Mouse (Mus musculus) embryonic facial prominence, embryonic 10.5 days (tissue): ENCODE results near the gene Wfdc16. TPM values are rescaled to one million over a fixed set of nuclear protein-coding genes. Genes with fewer than 3 reads are reported as not detected.
"Not testable (repeated sequence)": the region's sequence is repeated elsewhere in the genome, so short reads cannot be mapped to it uniquely, and the experiment has no call there.

Source experiments
- DNase-seq: peaks from one replicate; pipeline ENCODE4 v3.0.0-alpha.2; 2017; ENCODE audit warnings: low spot score
- H3K27ac ChIP-seq: fragments of 300-500 bp; sonication (generic); replicated peaks from 2 replicates; pipeline ENCODE4 v1.5.1; 2016; ENCODE audit warnings: mild to moderate bottlenecking
- H3K27me3 ChIP-seq: fragments of 300-500 bp; sonication (generic); replicated peaks from 2 replicates; pipeline ENCODE4 v1.6.1; 2016; ENCODE audit warnings: low read depth, mild to moderate bottlenecking; ENCODE audit not compliant: poor library complexity, severe bottlenecking
- H3K36me3 ChIP-seq: fragments of 300-500 bp; sonication (generic); replicated peaks from 2 replicates; pipeline ENCODE4 v1.6.1; 2016; ENCODE audit warnings: mild to moderate bottlenecking, moderate library complexity
- H3K4me1 ChIP-seq: fragments of 300-500 bp; sonication (generic); 2 replicates; pipeline ENCODE4 v1.6.1; 2016
- H3K4me3 ChIP-seq: fragments of 300-500 bp; sonication (generic); 2 replicates; pipeline ENCODE4 v1.5.1; 2016; ENCODE audit warnings: mild to moderate bottlenecking, moderate library complexity
- H3K9me3 ChIP-seq: fragments of 300-500 bp; sonication (generic); 2 replicates; pipeline ENCODE4 v1.6.1; 2016; ENCODE audit warnings: mild to moderate bottlenecking
- WGBS: fragments of 180-500 bp; shearing (Covaris S2); methylation state at CpG from one replicate; pipeline ENCODE4 v1.1.7; 2016; 5-methylcytosine and 5-hydroxymethylcytosine counted together
- polyA plus RNA-seq: library from polyadenylated mRNA; unstranded; fragments of >200 nt; fragmentation: Nextera tagmentation; extraction: Ambion mirVana; gene quantifications from 2 replicates; pipeline ENCODE4 v1.2.1, GENCODE M21; 2016

Wfdc16 gene
- polyA plus RNA-seq, 1 experiment from 2014 or later = not detected

DNA sequence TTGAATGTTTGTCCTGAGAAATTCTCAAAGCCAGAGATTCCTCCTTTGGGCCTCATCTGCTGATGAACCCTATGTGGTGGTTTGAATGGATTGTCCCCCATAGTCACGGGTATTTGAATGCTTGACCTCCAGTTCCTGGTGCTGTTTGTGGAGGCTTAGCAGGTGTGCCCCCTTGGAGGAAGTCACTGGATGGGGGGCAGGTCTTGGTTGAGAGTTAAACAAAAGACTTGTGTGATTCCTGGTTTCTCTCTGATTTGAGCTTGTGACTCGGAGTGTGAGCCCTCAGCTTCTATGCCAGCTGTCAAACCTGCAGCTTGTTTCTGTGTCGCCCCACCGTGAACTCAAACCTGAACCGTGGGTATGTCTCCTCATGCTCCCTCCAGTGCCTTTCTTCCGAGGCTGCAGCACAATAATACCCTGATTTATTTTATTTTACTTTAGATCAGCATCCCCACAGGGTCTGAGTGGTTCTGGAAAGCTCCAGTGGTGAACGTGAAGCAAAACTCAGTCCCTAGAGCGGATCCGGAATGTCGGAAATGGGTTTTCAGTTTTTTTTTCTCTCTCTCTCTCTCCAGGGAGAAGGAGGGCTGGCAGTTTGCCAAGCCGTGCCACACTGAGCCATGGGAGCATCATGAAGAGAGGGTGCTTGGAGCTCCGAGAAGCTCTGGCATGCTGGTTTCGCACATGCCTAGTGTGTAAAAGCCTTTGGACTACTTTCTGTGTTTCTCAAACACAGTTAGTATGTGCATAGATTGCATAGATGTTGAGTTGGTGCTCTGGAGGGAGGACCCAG is 3.5 kb upstream of the Wfdc16 start:
- DNase-seq = no peak
- no peak overlapping the region for H3K27ac ChIP-seq
- H3K4me3 ChIP-seq = no peak overlapping the region
- H3K36me3 ChIP-seq = no peaks in the 10 kb centered on the region
- no peaks in the 10 kb centered on the region for H3K27me3 ChIP-seq
- H3K9me3 ChIP-seq = no peaks in the 10 kb centered on the region
- no peaks in the 10 kb centered on the region for H3K4me1 ChIP-seq
- 85% methylated on average over 13 of the region's 13 CpGs for WGBS

DNA sequence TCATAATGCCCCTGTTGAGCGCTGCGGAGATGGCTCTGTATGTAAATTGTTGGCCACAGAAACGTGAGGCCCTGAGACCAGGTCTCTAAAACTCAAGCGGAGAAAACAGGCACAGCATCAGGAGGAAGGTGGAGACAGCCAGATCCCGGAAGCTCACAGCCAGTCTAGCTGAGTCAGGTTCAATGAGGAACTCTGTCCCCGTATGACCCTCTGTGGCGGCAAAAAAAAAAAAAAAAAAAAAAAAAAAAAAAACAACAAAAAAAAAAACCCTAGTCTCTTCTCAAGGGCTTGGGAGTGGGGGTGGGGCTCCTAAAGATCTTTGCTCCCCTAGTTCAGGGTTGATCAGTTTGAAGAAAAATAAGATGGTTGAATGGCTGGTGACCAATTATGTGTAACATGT is 2.5 kb upstream of the Wfdc16 start:
- Histone ChIP-seq H3K27me3 (no peaks in the 10 kb centered on the region), H3K4me1 (no peaks in the 10 kb centered on the region), H3K4me3 (no peak overlapping the region), H3K36me3 (no peaks in the 10 kb centered on the region), H3K9me3 (no peaks in the 10 kb centered on the region), H3K27ac (no peak overlapping the region)
- no peak for DNase-seq
- WGBS = 71% methylated on average over 7 of the region's 7 CpGs

DNA sequence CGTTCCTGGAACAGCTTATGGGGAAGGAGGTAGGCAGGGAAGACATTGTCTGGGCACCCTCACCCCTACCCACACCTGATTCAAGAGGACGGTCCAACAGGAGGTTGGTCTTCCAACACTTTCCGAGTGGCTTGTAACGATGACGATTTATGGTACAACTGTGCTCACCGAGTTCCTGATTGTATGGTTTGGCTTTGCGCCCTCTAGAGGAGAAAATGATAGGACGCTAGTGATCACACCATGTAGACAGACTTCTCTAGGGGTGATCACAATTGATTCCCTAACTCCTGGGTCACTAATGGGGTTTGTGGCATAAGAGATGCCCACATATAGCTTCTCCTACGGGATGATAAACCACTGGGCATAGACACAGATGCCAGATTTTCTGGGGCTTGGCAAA is 3.3 kb downstream of the Wfdc16 start:
- 76% methylated on average over 9 of the region's 9 CpGs for WGBS

DNA sequence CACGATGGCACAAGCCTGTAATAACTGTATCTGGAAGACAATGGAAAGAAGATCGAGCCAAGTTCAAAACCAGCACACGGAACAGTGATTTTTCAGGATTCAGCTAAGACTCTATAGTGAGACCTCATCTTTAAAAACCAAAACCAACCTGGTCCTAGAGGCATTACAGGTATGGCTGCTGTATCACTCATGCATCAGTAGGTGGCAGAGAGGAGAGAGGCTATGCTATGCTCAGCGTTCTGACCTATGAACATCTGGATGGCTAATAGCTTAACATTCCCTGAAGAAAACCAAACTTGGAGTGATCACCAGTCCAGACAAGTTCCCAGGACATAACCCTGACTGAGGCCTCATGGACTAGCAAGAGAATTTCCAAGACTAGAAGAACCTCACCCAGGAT is 16.8 kb downstream of the Wfdc16 start:
- H3K36me3 ChIP-seq = no peaks in the 10 kb centered on the region
- H3K27ac ChIP-seq = no peak overlapping the region
- no peaks in the 10 kb centered on the region for H3K9me3 ChIP-seq
- H3K4me3 ChIP-seq = no peak overlapping the region
- DNase-seq = no peak
- H3K27me3 ChIP-seq = no peaks in the 10 kb centered on the region
- 81% methylated on average over 4 of the region's 4 CpGs for WGBS
- no peaks in the 10 kb centered on the region for H3K4me1 ChIP-seq

More for the DNA sequence above, 3.3 kb downstream of the Wfdc16 start:
- Histone ChIP-seq H3K27ac (no peak overlapping the region), H3K27me3 (no peaks in the 10 kb centered on the region), H3K9me3 (no peaks in the 10 kb centered on the region), H3K4me3 (no peak overlapping the region), H3K36me3 (no peaks in the 10 kb centered on the region), H3K4me1 (no peaks in the 10 kb centered on the region)
- no peak for DNase-seq

DNA sequence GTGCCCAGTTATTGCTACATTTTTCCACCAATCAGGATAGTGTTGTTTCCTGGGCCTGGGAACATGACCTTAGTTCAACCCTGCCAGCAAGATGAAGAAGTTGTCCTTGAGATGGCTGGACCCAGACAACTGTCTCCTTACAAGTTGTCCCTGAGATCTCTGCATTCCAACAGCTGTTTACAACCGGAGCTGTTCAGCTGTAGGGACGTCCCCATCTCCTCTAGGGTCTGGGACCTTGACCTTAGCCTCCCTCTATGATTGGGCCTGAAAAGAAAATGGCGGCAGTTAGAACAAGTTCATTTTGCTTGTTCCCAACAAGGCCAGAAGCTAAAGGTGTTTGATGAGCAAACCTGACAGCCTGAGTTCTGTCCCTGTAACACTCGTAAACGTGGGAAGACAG is 19.5 kb downstream of the Wfdc16 start:
- Histone ChIP-seq H3K36me3 (no peaks in the 10 kb centered on the region), H3K27ac (no peak overlapping the region), H3K4me3 (no peak overlapping the region), H3K9me3 (no peaks in the 10 kb centered on the region), H3K27me3 (no peaks in the 10 kb centered on the region), H3K4me1 (no peaks in the 10 kb centered on the region)
- DNase-seq = no peak
- WGBS = 68% methylated on average over 5 of the region's 5 CpGs

DNA sequence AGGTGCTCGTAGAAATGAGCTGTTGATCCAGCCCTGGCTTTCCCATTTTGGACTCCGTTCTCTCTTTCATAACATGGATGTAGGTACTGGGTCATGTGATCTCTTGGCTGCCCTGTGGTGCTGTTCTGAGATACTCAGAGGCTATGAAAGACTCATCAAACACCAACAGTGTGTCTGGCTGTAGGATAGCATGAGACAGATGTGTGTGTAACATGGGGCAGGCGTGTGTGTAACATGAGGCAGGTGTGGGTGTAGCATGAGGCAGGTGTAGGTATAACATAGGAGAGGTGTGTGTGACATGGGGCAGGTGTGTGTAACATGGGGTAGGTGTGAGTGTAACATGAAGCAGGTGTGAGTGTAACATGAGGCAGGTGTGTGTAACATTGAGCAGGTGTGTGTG is 23.2 kb downstream of the Wfdc16 start:
- DNase-seq = no peak
- Histone ChIP-seq H3K9me3 (no peaks in the 10 kb centered on the region), H3K4me3 (no peak overlapping the region), H3K36me3 (no peaks in the 10 kb centered on the region), H3K27ac (no peak overlapping the region), H3K27me3 (no peaks in the 10 kb centered on the region), H3K4me1 (no peaks in the 10 kb centered on the region)
- 92% methylated on average over 3 of the region's 3 CpGs for WGBS

DNA sequence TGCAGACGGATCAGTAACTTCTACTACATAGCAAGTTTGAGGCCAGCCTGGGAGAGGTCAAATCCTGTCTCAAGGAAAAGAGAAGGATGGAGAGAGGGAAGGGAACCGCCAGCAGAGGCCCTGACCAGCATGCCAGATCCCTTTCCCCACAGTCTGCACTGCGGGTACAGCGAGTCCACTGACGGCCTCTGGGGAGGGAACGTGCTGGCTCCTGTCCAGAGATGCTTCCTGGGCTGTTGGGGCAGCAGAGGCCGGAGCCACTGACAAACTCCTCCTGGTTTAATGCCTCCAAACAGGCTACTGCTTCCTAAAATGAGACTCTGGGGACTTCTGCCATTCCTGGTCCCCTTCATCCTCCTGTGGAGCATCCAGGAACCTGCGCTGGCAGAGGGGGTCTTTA is 25.1 kb downstream of the Wfdc16 start, which contains the start of the genes Wfdc6b and Wfdc8:
TSS of gene Wfdc6b (plus strand) at position 52 of the 400 bp plus-strand sequence.
TSS of gene Wfdc8 (minus strand) at position 156 of the 400 bp plus-strand sequence.
- H3K36me3 ChIP-seq, H3K4me3 ChIP-seq, H3K9me3 ChIP-seq, H3K4me1 ChIP-seq, H3K27me3 ChIP-seq, H3K27ac ChIP-seq, DNase-seq: not testable (repeated sequence)
- 65% methylated on average over 8 of the region's 8 CpGs for whole genome bisulfite sequencing

DNA sequence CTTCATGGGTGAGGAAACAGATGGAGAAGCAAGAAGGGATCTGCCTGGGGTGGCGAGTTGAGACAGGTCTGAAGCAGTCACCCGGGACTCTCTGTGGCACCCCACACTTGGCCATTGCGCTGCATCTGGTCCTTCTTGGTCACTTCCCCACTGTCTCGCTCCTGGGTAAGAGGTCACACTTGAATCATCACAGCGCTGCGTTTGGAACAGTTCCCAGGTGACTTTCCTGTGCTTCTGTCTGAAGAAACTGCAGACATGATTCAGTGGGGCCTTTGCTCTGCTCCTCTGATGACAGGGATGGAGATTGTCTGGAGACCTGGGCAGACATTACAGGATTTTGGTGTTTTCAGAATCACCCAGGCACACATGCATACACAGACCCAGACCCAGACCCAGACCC is 29.8 kb downstream of the Wfdc16 start:
- DNase-seq = no peak
- no peaks in the 10 kb centered on the region for H3K4me1 ChIP-seq
- no peak overlapping the region for H3K4me3 ChIP-seq
- no peaks in the 10 kb centered on the region for H3K36me3 ChIP-seq
- no peaks in the 10 kb centered on the region for H3K9me3 ChIP-seq
- H3K27ac ChIP-seq = no peak overlapping the region
- 80% methylated on average over 6 of the region's 6 CpGs for WGBS
- H3K27me3 ChIP-seq = no peaks in the 10 kb centered on the region

DNA sequence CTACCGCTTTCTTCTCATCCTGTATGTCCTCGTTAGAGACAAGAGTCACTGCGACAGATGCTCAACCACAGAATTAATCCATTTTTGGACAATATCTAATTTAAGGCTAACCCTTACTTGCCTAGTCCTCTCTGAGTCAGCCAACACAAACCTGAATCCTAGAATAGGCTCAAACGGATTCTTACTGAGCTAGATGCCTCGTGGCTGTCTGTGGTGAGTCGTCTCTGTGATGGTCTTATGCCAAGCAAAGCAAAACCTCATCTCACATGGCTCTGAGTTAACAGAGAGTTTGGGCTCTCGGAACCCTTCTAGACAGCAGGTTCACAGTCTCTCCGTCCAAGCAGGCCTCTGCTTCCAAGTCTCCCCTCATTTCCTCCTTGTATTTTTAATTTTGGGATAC is 34.2 kb downstream of the Wfdc16 start:
- WGBS = 93% methylated on average over 8 of the region's 8 CpGs
- H3K27ac ChIP-seq = no peak overlapping the region
- DNase-seq = no peak

DNA sequence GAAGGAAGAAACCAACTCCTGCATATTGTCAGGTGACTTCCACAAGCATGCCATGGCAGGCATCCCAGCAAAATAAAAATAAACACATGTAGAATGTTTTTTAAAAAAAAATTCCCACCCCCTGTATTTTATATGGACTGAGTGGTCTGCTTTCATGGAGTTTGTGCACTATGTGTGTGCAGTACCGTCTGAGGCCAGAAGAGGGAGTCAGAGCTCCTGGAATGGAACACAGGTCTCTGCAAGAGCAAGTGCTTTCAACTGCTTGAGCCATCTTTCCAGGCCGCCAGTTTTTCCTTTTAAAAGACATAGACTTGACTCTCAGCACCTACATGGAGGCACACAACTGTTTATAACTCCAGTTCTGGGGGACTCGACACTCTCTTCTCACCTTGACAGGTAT is 35.1 kb downstream of the Wfdc16 start:
- no peak overlapping the region for H3K4me3 ChIP-seq
- H3K9me3 ChIP-seq = peaks cover 4% of the 10 kb centered on the region; the same call in 1 of the 2 replicates
- H3K27ac ChIP-seq = no peak overlapping the region
- H3K4me1 ChIP-seq = no peaks in the 10 kb centered on the region
- no peaks in the 10 kb centered on the region for H3K36me3 ChIP-seq
- H3K27me3 ChIP-seq = no peaks in the 10 kb centered on the region
- DNase-seq = no peak
- 87% methylated on average over 3 of the region's 3 CpGs for WGBS

More for the DNA sequence above, 34.2 kb downstream of the Wfdc16 start:
- Histone ChIP-seq H3K36me3 (no peaks in the 10 kb centered on the region), H3K27me3 (no peaks in the 10 kb centered on the region), H3K9me3 (peaks cover 4% of the 10 kb centered on the region; the same call in 1 of the 2 replicates), H3K4me1 (no peaks in the 10 kb centered on the region), H3K4me3 (no peak overlapping the region)

DNA sequence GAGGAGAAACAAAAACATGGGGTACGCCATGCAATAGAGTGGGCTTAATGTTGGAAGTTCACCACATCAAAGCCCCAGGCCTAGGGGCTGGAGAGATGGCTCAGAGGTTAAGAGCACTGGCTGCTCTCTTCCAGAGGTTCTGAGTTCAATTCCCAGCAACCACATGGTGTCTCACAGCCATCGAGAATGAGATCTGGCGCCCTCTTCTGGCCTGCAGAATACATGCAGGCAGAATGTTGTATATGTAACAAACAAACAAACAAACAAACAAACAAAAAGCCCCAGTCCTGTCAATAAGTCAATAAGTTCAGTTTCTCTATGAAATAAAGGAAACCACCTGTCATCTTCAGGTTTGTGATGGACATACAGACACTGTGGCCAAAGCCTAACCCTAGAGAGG is 38.4 kb downstream of the Wfdc16 start:
- Histone ChIP-seq H3K4me1 (no peaks in the 10 kb centered on the region), H3K27me3 (no peaks in the 10 kb centered on the region), H3K4me3 (no peak overlapping the region), H3K9me3 (peaks cover 4% of the 10 kb centered on the region; the same call in 1 of the 2 replicates), H3K27ac (no peak overlapping the region), H3K36me3 (no peaks in the 10 kb centered on the region)
- 72% methylated on average over 3 of the region's 3 CpGs for WGBS
- no peak for DNase-seq

DNA sequence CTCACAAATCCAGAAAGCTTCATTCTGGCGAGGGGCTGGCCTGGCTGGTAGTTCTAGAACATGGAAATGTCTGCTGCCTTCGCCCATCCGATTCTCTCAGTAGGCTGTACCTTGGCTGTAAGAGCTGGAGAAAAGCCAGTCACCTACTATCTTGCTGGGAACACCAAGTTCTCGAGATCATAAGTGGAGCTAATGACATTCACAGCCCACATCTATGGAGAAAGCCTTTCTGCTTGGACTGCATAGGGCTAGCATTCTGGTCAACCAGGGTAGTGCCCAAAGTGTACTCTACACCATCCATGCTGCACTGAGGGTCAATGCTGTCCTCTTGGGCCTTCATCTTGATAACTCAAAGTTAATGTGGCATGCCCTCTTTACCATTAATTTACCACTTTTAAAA is 45.1 kb downstream of the Wfdc16 start, which contains the start of gene Eppin:
TSS of gene Eppin (minus strand) at position 101 of the 400 bp plus-strand sequence.
- Histone ChIP-seq H3K9me3 (no peaks in the 10 kb centered on the region), H3K4me1 (peaks cover 5% of the 10 kb centered on the region), H3K4me3 (no peak within 1 kb of the TSS), H3K36me3 (no peaks in the 10 kb centered on the region), H3K27me3 (no peaks in the 10 kb centered on the region), H3K27ac (no peak within 1 kb of the TSS)
- 80% methylated on average over 4 of the region's 4 CpGs for WGBS
- DNase-seq = no peak

DNA sequence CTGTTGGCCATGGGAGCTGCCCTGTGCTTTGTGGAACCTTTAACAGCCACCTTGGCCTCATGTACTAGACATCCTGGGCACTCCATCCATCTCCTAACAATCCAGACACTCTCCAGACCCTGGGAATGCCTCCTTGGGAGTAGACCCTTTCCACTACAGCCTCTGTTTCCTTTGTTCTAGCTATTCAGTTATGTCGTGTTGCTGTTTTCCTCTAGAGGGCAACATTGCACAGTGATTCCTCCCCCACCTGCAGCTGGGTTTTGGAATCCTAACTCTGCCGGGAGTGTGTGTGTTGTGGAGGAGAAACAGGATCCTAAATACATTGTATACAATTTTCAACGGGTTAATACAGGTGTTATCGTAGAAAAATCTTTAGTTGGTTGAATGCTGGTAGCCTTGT is 46.6 kb downstream of the Wfdc16 start:
- H3K27ac ChIP-seq = peak overlapping the region; percentile 84
- H3K9me3 ChIP-seq = no peaks in the 10 kb centered on the region
- H3K36me3 ChIP-seq = no peaks in the 10 kb centered on the region
- no peaks in the 10 kb centered on the region for H3K27me3 ChIP-seq
- 7% methylated on average over 4 of the region's 4 CpGs for WGBS
- peaks cover 5% of the 10 kb centered on the region for H3K4me1 ChIP-seq
- no peak overlapping the region for H3K4me3 ChIP-seq
- DNase-seq = peak; percentile 57
